ENCODE assay signal across 8 mouse cellular contexts in the genomic region with DNA sequence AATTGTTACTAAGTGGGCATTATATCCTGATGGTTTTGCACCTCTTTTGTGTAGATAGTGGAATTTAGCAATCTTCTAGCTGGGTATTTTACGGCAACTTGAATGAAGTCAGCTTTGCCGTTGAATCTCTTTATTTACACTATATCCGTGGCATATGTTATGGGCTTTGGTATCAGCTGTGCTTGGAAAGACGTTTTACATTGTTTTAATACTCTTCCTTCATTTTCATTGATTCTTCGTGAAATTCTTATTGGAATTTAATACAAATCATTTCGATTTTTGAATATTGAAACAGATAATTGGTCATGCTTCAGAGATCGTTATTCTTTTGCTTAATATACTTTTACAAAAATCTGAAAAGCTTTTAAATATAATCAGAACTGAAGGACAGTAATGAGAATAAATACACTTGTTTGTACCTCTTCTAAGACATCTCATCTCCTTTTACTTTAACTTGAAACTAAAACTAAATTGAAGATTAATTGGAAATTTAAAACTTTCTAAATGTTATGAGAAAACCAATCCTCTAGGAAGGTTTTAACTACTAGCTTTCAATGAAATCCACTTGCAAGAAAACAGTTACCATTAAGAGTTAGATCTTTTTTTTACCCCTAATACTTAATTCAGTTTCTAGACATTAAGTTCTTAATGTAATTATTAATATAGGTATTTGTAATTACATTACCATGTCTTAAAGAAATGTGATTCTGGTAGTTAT. TPM values are rescaled to one million over a fixed set of nuclear protein-coding genes. Genes with fewer than 3 reads are reported as not detected.
DNase-seq lines count a peak whose midpoint lies in the region; ATAC-seq and TF ChIP-seq lines count a peak whose summit lies in the region.
"Had no signal": no experiment of that assay in that cellular context is flagged by ENCODE, and none has a peak within 500 bp of the region (broad histone marks: within the 10 kb centered on the region; RNA-seq: fewer than 3 reads in every experiment).

No protein-coding gene starts in this region.

- 3% methylated on average over 7 of the region's 7 CpGs for WGBS in lung, postnatal 0 days
- WGBS in limb, embryonic 14.5 days = 5% methylated on average over 7 of the region's 7 CpGs
- 3% methylated on average over 7 of the region's 7 CpGs for WGBS in stomach, postnatal 0 days

- no peaks in the 10 kb centered on the region for H3K27me3 ChIP-seq in lung, postnatal 0 days (replicated peaks; ENCODE audit: insufficient read depth, low read length)
- no peaks in the 10 kb centered on the region for H3K27me3 ChIP-seq in limb, embryonic 14.5 days (ENCODE audit: control insufficient read depth, insufficient read depth, low read length)
- no peaks in the 10 kb centered on the region for H3K27me3 ChIP-seq in stomach, postnatal 0 days (ENCODE audit: control insufficient read depth, insufficient read depth, low read length)

- no peak for TF ChIP-seq POLR2A in embryonic fibroblast, embryonic 13.5 days (IDR thresholded peaks at IDR 0.05; ENCODE audit: low read depth, low read length)
- no peak for TF ChIP-seq POLR2A in limb, embryonic 14.5 days (IDR thresholded peaks at IDR 0.05; ENCODE audit: borderline replicate concordance, extremely low read depth, insufficient read depth, insufficient read length)

- H3K9me3 ChIP-seq in lung, postnatal 0 days (ENCODE audit: low read length) = no peaks in the 10 kb centered on the region
- no peaks in the 10 kb centered on the region for H3K9me3 ChIP-seq in limb, embryonic 14.5 days (ENCODE audit: control insufficient read depth, low read length)
- H3K9me3 ChIP-seq in stomach, postnatal 0 days (ENCODE audit: control insufficient read depth, low read length) = no peaks in the 10 kb centered on the region

- H3K4me1 ChIP-seq in lung, postnatal 0 days (ENCODE audit: insufficient read depth, low read depth, low read length) = no peaks in the 10 kb centered on the region; the same call in 1 of the 2 replicates
- H3K4me1 ChIP-seq in embryonic fibroblast, embryonic 13.5 days (ENCODE audit: control insufficient read depth, insufficient read depth, low read length) = no peaks in the 10 kb centered on the region
- H3K4me1 ChIP-seq in limb, embryonic 14.5 days (ENCODE audit: control insufficient read depth, insufficient read depth, low read length) = peaks cover 3% of the 10 kb centered on the region; the same call in 1 of the 2 replicates
- H3K4me1 ChIP-seq in stomach, postnatal 0 days (replicated peaks; ENCODE audit: control insufficient read depth, insufficient read depth) = no peaks in the 10 kb centered on the region

- peak overlapping the region; percentile 86 for H3K4me3 ChIP-seq in lung, postnatal 0 days (ENCODE audit: low read depth, low read length)
- H3K4me3 ChIP-seq in embryonic fibroblast, embryonic 13.5 days (ENCODE audit: insufficient read depth, low read length) = peak overlapping the region; percentile 85
- H3K4me3 ChIP-seq in limb, embryonic 14.5 days (replicated peaks; ENCODE audit: low read length) = peak overlapping the region; percentile 96
- peak overlapping the region; percentile 94 for H3K4me3 ChIP-seq in stomach, postnatal 0 days (ENCODE audit: low read depth, low read length)

- H3K9ac ChIP-seq in lung, postnatal 0 days (replicated peaks; ENCODE audit: low read depth) = peak overlapping the region; percentile 84
- peak overlapping the region; percentile 91 for H3K9ac ChIP-seq in limb, embryonic 14.5 days (ENCODE audit: low read depth, low read length, severe bottlenecking)
- H3K9ac ChIP-seq in stomach, postnatal 0 days (ENCODE audit: low read length) = peak overlapping the region; percentile 91; the same call in 1 of the 2 replicates

- H3K36me3 ChIP-seq in lung, postnatal 0 days (ENCODE audit: insufficient read depth, low read length) = no peaks in the 10 kb centered on the region
- H3K36me3 ChIP-seq in limb, embryonic 14.5 days (ENCODE audit: control insufficient read depth, insufficient read depth, low read length) = peaks cover 26% of the 10 kb centered on the region
- H3K36me3 ChIP-seq in stomach, postnatal 0 days (ENCODE audit: control insufficient read depth, insufficient read depth, low read length) = no peaks in the 10 kb centered on the region

- no peak for DNase-seq in lung, postnatal 0 days (ENCODE audit: low spot score)
- DNase-seq in lung, adult 18-20 months = no peak
- no peak for DNase-seq in limb, embryonic 14.5 days (ENCODE audit: low spot score)
- no peak for DNase-seq in stomach, postnatal 0 days (ENCODE audit: low spot score)
- DNase-seq in left cerebral cortex, postnatal 10 days (ENCODE audit: extremely low spot score in 1 of 2, low spot score in 2 of 2) = no peak
- DNase-seq in B cell, adult 2 months = no peak
- DNase-seq: cerebellum, adult 11 months had no signal

- no peak overlapping the region for H3K27ac ChIP-seq in lung, postnatal 0 days (ENCODE audit: low read length)
- no peak overlapping the region for H3K27ac ChIP-seq in embryonic fibroblast, embryonic 13.5 days (ENCODE audit: insufficient read depth, low read length)
- H3K27ac ChIP-seq in limb, embryonic 14.5 days (replicated peaks; ENCODE audit: low read depth, low read length) = no peak overlapping the region
- H3K27ac ChIP-seq in stomach, postnatal 0 days (replicated peaks) = no peak overlapping the region

- H3K4me2 ChIP-seq in lung, postnatal 0 days (replicated peaks; ENCODE audit: low read depth, low read length) = peak overlapping the region; percentile 83
- peak overlapping the region; percentile 67 for H3K4me2 ChIP-seq in limb, embryonic 14.5 days (replicated peaks; ENCODE audit: low read depth, low read length, severe bottlenecking)
- peak overlapping the region; percentile 73 for H3K4me2 ChIP-seq in stomach, postnatal 0 days (replicated peaks; ENCODE audit: low read depth)

- no peak for TF ChIP-seq CTCF in lung, postnatal 0 days (IDR thresholded peaks at IDR 0.05)
- no peak for TF ChIP-seq CTCF in embryonic fibroblast, embryonic 13.5 days (IDR thresholded peaks at IDR 0.05; ENCODE audit: borderline replicate concordance, insufficient read depth, low read length)
- no peak for TF ChIP-seq CTCF in stomach, postnatal 0 days (IDR thresholded peaks at IDR 0.05; ENCODE audit: low read depth)

- TF ChIP-seq EP300 in lung, postnatal 0 days (IDR thresholded peaks at IDR 0.05) = no peak
- no peak for TF ChIP-seq EP300 in stomach, postnatal 0 days (optimal IDR thresholded peaks at IDR 0.05)

- intact Hi-C loops in left cerebral cortex, postnatal 10 days (cut with DNase I) = no loop called here

- ATAC-seq in lung, postnatal 0 days = no peak
- no peak for ATAC-seq in limb, embryonic 14.5 days (ENCODE audit: low FRiP score, low read depth)
- no peak for ATAC-seq in stomach, postnatal 0 days (ENCODE audit: low FRiP score, low TSS enrichment)

RNA-seq across cellular contexts. Expression of a gene that starts 1.5 kb away (rescaled TPM):
- polyA plus RNA-seq in lung, postnatal 0 days (2015; fragmentation: Nextera tagmentation; extraction: Ambion mirVana) = 9.7 and 12.4 TPM in 2 replicates
- 50.9 and 63.6 TPM in 2 replicates for polyA plus RNA-seq in embryonic fibroblast, embryonic 13.5 days (2011; ENCODE audit: insufficient read length, low read depth, missing spikeins)
- 26.0 and 28.5 TPM in 2 replicates for polyA plus RNA-seq in limb, embryonic 14.5 days (2012; rRNA removed)
- polyA plus RNA-seq in limb, embryonic 14.5 days (2014; fragmentation: Nextera tagmentation; extraction: Ambion mirVana) = 20.4 and 22.8 TPM in 2 replicates
- polyA plus RNA-seq in stomach, postnatal 0 days (2015; fragmentation: Nextera tagmentation; extraction: Ambion mirVana) = 7.9 and 8.4 TPM in 2 replicates
- 10 to 100 TPM; 28.6 to 31.7 TPM for total RNA-seq in left cerebral cortex, postnatal 10 days (2021)

RNA-seq across cellular contexts. Expression of a gene that starts 32.2 kb away (rescaled TPM):
- polyA plus RNA-seq in lung, postnatal 0 days (2015; fragmentation: Nextera tagmentation; extraction: Ambion mirVana) = 14.9 and 21.5 TPM in 2 replicates
- polyA plus RNA-seq in embryonic fibroblast, embryonic 13.5 days (2011; ENCODE audit: insufficient read length, low read depth, missing spikeins) = 34.9 and 38.4 TPM in 2 replicates
- polyA plus RNA-seq in limb, embryonic 14.5 days (2012; rRNA removed) = 20.1 and 29.9 TPM in 2 replicates
- 54.8 and 60.4 TPM in 2 replicates for polyA plus RNA-seq in limb, embryonic 14.5 days (2014; fragmentation: Nextera tagmentation; extraction: Ambion mirVana)
- 25.5 and 26.2 TPM in 2 replicates for polyA plus RNA-seq in stomach, postnatal 0 days (2015; fragmentation: Nextera tagmentation; extraction: Ambion mirVana)
- 10 to 100 TPM; 26.6 to 27.9 TPM for total RNA-seq in left cerebral cortex, postnatal 10 days (2021)
